In the genomic region with DNA sequence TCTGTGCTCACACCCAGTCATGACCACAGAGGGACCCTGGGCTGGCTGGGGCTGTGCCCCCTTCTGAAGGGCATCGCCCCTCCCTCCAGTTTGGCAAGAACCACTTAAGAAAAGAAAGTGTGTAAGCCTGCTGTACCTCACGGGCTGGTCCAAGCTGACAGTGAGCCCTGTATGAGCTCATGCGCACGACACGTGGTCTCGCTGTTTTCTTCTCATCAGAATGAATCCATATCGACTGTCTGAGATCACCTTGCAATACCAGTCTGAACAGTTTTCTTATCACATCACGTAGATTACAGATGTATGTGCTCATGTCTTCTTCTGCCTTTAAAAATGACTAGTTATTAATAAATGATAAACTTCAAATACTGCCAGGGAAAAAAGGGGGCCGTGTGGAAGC, we compare ENCODE assay signal across 15 mouse cellular contexts.
"Had no signal": no experiment of that assay in that cellular context is flagged by ENCODE, and none has a peak within 500 bp of the region (broad histone marks: within the 10 kb centered on the region; RNA-seq: fewer than 3 reads in every experiment).

No protein-coding gene starts in this region.

- H3K27ac ChIP-seq: kidney, postnatal 0 days; layer of hippocampus, adult 2 months; left cerebral cortex, adult 2 months; liver, embryonic 13.5 days had no signal

- H3K9ac ChIP-seq: liver, embryonic 13.5 days had no signal

- H3K9me3 ChIP-seq: liver, embryonic 13.5 days had no signal

- H3K4me2 ChIP-seq: liver, embryonic 13.5 days; midbrain, embryonic 11.5 days had no signal

- H3K27me3 ChIP-seq: liver, embryonic 13.5 days had no signal

- H3K36me3 ChIP-seq: liver, embryonic 13.5 days had no signal

- DNase-seq: kidney, adult 2 months; kidney, postnatal 25 days; layer of hippocampus, adult 9-11 months; liver, embryonic 13.5 days; lung, adult 2 months; lung, postnatal 14 days; lung, postnatal 4 days; right cerebral cortex, postnatal 4 days; thymus, adult 2 months; thymus, postnatal 14 days; thymus, postnatal 4 days had no signal

- H3K4me3 ChIP-seq: layer of hippocampus, adult 2 months; left cerebral cortex, adult 2 months; liver, embryonic 13.5 days had no signal

- H3K4me1 ChIP-seq: liver, embryonic 13.5 days had no signal
